Mouse (Mus musculus): ENCODE measurements around the gene Gorasp2.

- no peak for TF ChIP-seq CTCF (IDR thresholded peaks at IDR 0.05; ENCODE audit: borderline replicate concordance, insufficient read depth, low read depth, low read length)
- TF ChIP-seq POLR2A (IDR thresholded peaks at IDR 0.05; ENCODE audit: borderline replicate concordance, insufficient read depth, low read length): no peak
Measured at GRCm38 (mm10) chr2:70657083-70657482, 4.3 kb upstream of the Gorasp2 start.
